Mouse (Mus musculus) C2C12 (cell line): ENCODE measurements at regions not wholly inside any gene's neighbourhood (a gene's known extent, or its start where the extent isn't known, plus 50 kb on each side); places are given as distances from the start of the nearest gene placed in this dataset.

Experiments
- CTCF ChIP-seq: IDR thresholded peaks from one replicate; pipeline ENCODE4 v1.5.1; 2011; ENCODE audit not compliant: control insufficient read depth, insufficient read depth, insufficient read length
- MYOG ChIP-seq: IDR thresholded peaks from one replicate; pipeline ENCODE4 v1.6.1; 2011; ENCODE audit not compliant: control insufficient read depth, insufficient read length; ENCODE audit errors: extremely low read depth
- USF1 ChIP-seq: IDR thresholded peaks from one replicate; pipeline ENCODE4 v1.6.1; 2011; ENCODE audit warnings: low read depth, mild to moderate bottlenecking, control low read depth, moderate library complexity

DNA sequence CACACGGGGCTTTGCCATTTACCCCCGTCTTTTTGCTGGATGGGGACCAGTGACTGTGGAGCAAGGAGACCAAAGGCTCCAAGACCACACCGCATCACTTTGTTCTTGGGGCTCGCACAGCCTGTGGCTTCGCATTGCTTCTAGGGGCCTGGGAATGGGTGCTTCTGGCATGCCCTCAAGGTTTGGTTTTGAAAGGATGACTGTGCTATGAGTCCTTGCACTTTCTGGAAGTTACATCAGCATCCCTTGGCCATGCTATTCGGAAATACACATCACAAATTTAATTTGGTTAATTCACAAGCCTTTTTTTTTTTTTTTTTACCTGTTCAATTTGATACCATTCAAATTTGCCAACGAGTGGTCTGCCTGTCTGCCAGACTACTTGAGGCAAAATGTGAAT, 562.1 kb downstream of the Plcl1 start:
- no peak for TF ChIP-seq CTCF
- TF ChIP-seq MYOG = no peak
- TF ChIP-seq USF1 = no peak
